Mouse (Mus musculus) embryonic facial prominence, embryonic 13.5 days (tissue): ENCODE results near the gene Rwdd2a. TPM values are rescaled to one million over a fixed set of nuclear protein-coding genes. Genes with fewer than 3 reads are reported as not detected.
A peak's percentile ranks its signal among the peaks of the same experiment; 100 is the strongest.
"Not testable (repeated sequence)": the region's sequence is repeated elsewhere in the genome, so short reads cannot be mapped to it uniquely, and the experiment has no call there.

Experiments
- ATAC-seq: fragments of 200-750 bp; cut with Nextera tagmentation; 2 replicates; pipeline ENCODE4 v1.8.0; 2017; ENCODE audit warnings: low read depth; ENCODE audit not compliant: insufficient number of reproducible peaks, insufficient read depth, low FRiP score, low TSS enrichment
- H3K27ac ChIP-seq: fragments of 300-500 bp; sonication (generic); 2 replicates; pipeline ENCODE4 v1.5.1; 2015; ENCODE audit warnings: moderate library complexity, mild to moderate bottlenecking, inconsistent platforms
- H3K27me3 ChIP-seq: fragments of 300-500 bp; sonication (generic); 2 replicates; pipeline ENCODE4 v1.6.1; 2015; ENCODE audit warnings: mild to moderate bottlenecking, inconsistent platforms
- H3K36me3 ChIP-seq: fragments of 300-500 bp; sonication (generic); 2 replicates; pipeline ENCODE4 v1.6.1; 2015; ENCODE audit warnings: mild to moderate bottlenecking, inconsistent platforms
- H3K4me1 ChIP-seq: fragments of 300-500 bp; sonication (generic); 2 replicates; pipeline ENCODE4 v1.6.1; 2015; ENCODE audit warnings: inconsistent platforms
- H3K4me2 ChIP-seq: fragments of 300-500 bp; sonication (generic); 2 replicates; pipeline ENCODE4 v1.6.1; 2015; ENCODE audit warnings: moderate library complexity, mild to moderate bottlenecking, inconsistent platforms
- H3K4me3 ChIP-seq: fragments of 300-500 bp; sonication (generic); 2 replicates; pipeline ENCODE4 v1.5.1; 2015; ENCODE audit warnings: mild to moderate bottlenecking, inconsistent platforms
- H3K9ac ChIP-seq: fragments of 300-500 bp; sonication (generic); 2 replicates; pipeline ENCODE4 v1.6.1; 2015; ENCODE audit warnings: mild to moderate bottlenecking, inconsistent platforms
- H3K9me3 ChIP-seq: fragments of 300-500 bp; sonication (generic); 2 replicates; pipeline ENCODE4 v1.6.1; 2016; ENCODE audit warnings: inconsistent platforms
- WGBS: fragments of 180-500 bp; shearing (Covaris S2); methylation state at CpG from one replicate; pipeline ENCODE4 v1.1.7; 2015; ENCODE audit warnings: mixed read lengths; 5-methylcytosine and 5-hydroxymethylcytosine counted together
- polyA plus RNA-seq: library from polyadenylated mRNA; unstranded; fragments of >200 nt; fragmentation: Nextera tagmentation; extraction: Ambion mirVana; gene quantifications from 2 replicates; pipeline ENCODE4 v1.2.1, GENCODE M21; 2015

Rwdd2a gene
- polyA plus RNA-seq, 1 experiment from 2014 or later = 4.6 TPM

DNA sequence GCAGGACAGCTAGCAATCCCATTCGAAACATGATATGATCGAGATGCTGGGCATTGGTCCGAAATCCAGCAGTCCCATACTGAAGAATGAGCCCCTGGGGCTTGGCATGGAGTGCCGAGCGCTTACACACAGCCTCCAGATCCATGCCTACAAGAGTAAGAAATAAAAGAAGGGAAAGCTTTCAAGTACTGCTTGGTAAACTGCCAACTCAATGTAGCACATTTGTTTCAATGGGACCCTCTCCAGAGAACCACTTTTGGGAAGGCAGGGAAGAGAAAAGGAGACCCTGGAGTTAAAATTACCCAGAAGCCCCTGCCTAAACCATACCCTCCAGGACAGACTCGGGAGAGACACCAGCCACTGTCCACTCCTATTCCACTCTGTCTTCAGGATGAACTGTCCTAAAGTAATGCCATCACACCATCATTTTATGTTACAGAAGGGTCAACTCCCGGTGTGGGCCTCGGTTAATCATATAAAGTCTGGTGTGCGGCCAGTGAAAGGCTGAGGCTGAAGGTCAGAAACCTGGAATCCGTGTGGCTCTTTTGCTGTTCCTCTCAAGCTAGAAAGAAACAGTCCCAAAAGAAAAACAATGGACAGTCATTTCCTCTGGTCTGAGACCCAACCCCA is 1.4 kb upstream of the Rwdd2a start:
- peak overlapping the region; percentile 84 for H3K9ac ChIP-seq
- peak overlapping the region; percentile 76 for H3K4me3 ChIP-seq
- H3K27me3 ChIP-seq = no peaks in the 10 kb centered on the region
- no peak for ATAC-seq
- H3K4me1 ChIP-seq = peaks cover 20% of the 10 kb centered on the region
- peak overlapping the region; percentile 99 for H3K4me2 ChIP-seq
- H3K27ac ChIP-seq = no peak overlapping the region
- H3K9me3 ChIP-seq = no peaks in the 10 kb centered on the region
- H3K36me3 ChIP-seq = peaks cover 27% of the 10 kb centered on the region
- WGBS = 82% methylated on average over 10 of the region's 10 CpGs

DNA sequence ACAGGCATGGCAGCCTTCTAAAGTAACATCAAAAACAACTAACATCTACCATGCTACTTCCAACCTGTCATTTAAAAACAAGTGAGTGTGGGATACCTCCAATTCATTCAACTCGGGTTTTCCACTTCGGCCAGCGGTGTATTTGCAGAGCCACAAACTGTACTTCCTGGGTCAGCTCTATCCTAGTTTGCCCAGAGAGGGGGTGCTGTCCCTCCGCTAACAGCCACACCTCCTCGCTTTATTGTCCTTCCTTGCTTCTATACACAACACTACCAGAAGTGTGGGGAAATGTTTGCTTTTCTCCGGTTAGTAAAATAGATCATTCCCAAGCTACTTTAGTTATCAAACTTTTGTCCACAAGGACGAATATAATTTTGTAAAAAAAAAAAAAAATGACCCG is 845 bp upstream of the Rwdd2a start:
- no peak overlapping the region for H3K27ac ChIP-seq
- H3K4me1 ChIP-seq = peaks cover 20% of the 10 kb centered on the region
- peak overlapping the region; percentile 76 for H3K4me3 ChIP-seq
- ATAC-seq = no peak
- peak overlapping the region; percentile 84 for H3K9ac ChIP-seq
- H3K4me2 ChIP-seq = peak overlapping the region; percentile 99
- no peaks in the 10 kb centered on the region for H3K9me3 ChIP-seq
- no peaks in the 10 kb centered on the region for H3K27me3 ChIP-seq
- 16% methylated on average over 8 of the region's 8 CpGs for WGBS
- H3K36me3 ChIP-seq = peaks cover 21% of the 10 kb centered on the region

DNA sequence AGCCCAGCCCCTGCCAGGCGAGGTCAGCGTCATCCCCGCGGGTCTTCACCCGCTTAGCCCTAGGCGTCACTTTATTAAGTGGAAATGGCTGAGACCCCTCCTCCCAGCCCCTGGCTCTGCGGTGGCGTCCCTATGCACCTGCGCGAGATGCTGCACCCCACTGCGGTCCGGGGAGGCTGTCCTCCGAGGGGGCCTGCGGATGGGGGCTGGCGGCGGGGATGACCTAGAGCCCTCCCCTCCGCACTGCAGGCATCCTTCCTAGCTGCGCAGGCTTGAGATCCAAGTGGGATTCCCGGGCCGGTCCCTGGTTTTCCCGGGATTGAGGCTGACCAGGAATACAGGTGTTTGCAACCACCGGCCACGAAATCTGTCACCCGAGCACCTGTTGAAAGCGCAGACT is 405 bp downstream of the Rwdd2a start:
- Histone ChIP-seq H3K4me2 (peak overlapping the region; percentile 99), H3K36me3 (peaks cover 11% of the 10 kb centered on the region), H3K4me1 (peaks cover 20% of the 10 kb centered on the region), H3K4me3 (peak overlapping the region; percentile 76), H3K27ac (no peak overlapping the region), H3K9ac (peak overlapping the region; percentile 69), H3K27me3 (no peaks in the 10 kb centered on the region), H3K9me3 (no peaks in the 10 kb centered on the region)
- peak; percentile 34; the same call in 1 of the 2 replicates for ATAC-seq
- under 1% methylated on average over 25 of the region's 25 CpGs for WGBS

DNA sequence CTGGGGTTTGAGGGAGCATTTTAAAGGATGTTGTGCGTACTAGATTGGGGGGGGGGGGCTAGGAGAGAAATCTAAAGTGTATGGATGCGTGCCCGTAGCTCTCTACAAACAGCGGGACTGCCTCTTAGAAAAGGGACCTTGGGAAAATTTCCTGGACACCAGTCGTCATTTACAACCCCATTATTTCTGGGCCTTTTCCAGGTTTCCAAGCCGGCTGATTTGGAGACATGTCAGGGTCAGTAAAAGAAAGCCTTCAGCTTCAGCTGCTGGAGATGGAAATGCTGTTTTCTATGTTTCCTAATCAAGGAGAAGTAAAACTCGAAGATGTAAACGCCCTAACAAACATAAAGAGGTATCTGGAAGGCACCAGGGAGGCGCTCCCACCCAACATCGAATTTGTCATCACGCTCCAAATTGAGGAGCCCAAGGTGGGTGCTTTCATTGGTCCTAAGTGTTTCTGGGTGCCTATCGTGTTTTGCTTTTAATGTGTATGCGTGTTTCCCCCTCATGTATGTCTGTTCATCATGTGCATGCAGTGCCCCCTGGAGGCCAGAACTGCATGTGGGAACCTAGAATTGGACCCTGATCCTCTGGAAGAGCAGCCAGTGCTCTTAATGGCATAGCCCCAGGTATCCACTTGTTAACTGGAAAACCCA is 973 bp downstream of the Rwdd2a start:
- no peak overlapping the region for H3K27ac ChIP-seq
- H3K4me1 ChIP-seq = peaks cover 20% of the 10 kb centered on the region
- H3K9me3 ChIP-seq = no peaks in the 10 kb centered on the region
- peak overlapping the region; percentile 76 for H3K4me3 ChIP-seq
- H3K9ac ChIP-seq = peak overlapping the region; percentile 69; the same call in 1 of the 2 replicates
- ATAC-seq = no peak
- H3K27me3 ChIP-seq = no peaks in the 10 kb centered on the region
- WGBS = 10% methylated on average over 13 of the region's 13 CpGs
- H3K4me2 ChIP-seq = peak overlapping the region; percentile 99
- H3K36me3 ChIP-seq = peaks cover 11% of the 10 kb centered on the region

DNA sequence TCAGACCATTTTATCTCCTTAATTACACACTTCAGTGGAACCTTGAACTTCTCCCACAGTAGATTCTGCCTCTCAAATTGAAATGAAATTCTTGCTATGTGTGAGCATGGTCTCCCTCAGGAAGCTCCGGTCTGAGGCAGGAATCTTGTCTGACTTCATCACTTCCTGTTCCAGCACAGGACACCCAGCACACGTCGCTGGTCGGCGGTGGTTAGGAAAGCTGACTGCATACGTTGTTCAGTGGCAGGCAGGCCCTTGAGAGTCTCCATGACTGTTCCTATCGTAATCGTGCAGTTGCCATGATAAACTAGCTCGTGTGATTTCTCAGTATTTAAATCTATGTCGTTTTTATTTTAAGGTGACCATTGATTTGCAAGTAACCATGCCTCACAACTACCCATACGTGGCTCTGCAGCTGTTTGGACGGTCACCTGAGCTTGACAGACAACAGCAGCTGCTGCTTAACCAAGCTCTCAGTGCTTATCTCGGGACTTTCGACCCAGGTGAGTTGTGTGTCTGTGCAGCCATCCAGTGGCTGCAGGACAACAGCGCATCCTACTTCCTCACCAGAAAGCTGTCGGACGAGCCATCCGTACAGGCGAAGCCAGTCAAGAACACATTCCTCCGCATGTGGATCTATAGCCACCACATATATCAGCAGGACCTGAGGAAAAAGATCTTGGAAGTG is 2.0 kb downstream of the Rwdd2a start:
- Histone ChIP-seq H3K4me3 (no peak overlapping the region), H3K4me2 (no peak overlapping the region), H3K27ac (no peak overlapping the region), H3K4me1 (peaks cover 20% of the 10 kb centered on the region), H3K27me3 (no peaks in the 10 kb centered on the region), H3K36me3 (peaks cover 9% of the 10 kb centered on the region), H3K9ac (no peak overlapping the region), H3K9me3 (no peaks in the 10 kb centered on the region)
- 77% methylated on average over 20 of the region's 20 CpGs for WGBS
- no peak for ATAC-seq

DNA sequence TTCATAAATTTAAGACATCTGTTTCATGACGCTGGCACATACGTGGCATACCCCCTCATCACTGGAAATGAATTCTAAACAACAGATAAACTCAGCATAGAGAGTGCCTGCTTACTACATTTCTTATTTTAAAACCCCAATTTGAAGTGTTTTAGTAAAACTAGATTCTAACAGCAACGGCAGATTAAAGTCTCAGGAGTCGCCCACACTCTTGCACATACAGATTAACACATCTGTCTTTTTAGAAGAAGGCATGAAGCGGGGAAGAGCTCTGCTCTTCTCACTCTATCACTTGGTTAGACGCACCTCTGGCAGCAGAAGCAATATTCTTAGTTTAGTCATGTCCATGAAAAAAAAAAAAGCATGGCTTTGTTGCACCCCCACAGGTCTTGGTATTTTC is 3.4 kb downstream of the Rwdd2a start:
- Histone ChIP-seq H3K36me3 (no peaks in the 10 kb centered on the region), H3K4me3 (no peak overlapping the region), H3K9me3 (no peaks in the 10 kb centered on the region), H3K27me3 (no peaks in the 10 kb centered on the region), H3K4me1 (peaks cover 19% of the 10 kb centered on the region), H3K4me2 (no peak overlapping the region), H3K27ac (no peak overlapping the region), H3K9ac (no peak overlapping the region)
- 75% methylated on average over 6 of the region's 6 CpGs for WGBS
- no peak for ATAC-seq

DNA sequence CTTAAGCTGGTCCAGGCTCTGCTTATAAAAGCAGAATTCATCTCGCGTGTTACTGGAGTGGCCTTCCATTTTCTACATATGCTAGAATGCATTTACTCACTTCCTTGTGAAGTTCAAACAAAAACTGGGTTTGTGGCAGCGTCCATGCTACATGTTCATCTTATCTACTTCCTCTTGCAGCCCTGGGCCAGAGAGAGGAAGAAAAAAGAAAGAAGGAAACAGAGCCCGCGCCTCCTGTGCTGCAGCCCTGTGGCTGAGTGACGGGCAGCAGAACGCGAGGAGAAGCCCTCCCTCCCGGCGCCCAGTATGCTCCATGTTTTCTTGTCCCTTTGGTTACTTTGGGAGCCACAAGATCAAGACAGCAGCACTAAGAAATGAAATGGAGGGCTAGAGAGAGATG is 7.9 kb downstream of the Rwdd2a start:
- Histone ChIP-seq H3K9ac (no peak overlapping the region), H3K36me3 (no peaks in the 10 kb centered on the region), H3K27me3 (no peaks in the 10 kb centered on the region), H3K9me3 (no peaks in the 10 kb centered on the region), H3K27ac (no peak overlapping the region), H3K4me2 (no peak overlapping the region), H3K4me3 (no peak overlapping the region), H3K4me1 (no peaks in the 10 kb centered on the region)
- 87% methylated on average over 10 of the region's 10 CpGs for WGBS
- ATAC-seq = no peak

DNA sequence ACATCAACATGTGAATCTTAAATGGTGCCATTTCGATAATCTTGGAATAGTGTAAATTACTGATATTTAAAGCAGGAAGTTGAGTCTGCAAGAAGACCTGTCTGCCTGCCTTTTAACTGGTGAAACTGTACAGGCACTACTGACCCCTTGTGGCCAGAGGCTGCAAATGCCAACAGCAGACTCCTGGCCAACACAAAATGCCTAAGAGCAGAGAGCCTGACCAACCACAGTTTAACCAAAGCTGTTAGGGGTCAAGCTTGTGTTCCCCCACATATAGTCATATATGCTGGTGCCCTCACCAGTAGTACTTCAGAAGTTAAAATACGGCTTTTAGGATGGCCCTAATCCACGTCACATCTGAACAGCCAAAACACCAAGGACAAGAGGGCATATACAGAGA is 11.9 kb downstream of the Rwdd2a start:
- H3K9ac ChIP-seq = no peak overlapping the region
- H3K27ac ChIP-seq = no peak overlapping the region
- H3K4me2 ChIP-seq = no peak overlapping the region
- no peaks in the 10 kb centered on the region for H3K4me1 ChIP-seq
- H3K36me3 ChIP-seq = no peaks in the 10 kb centered on the region
- no peaks in the 10 kb centered on the region for H3K27me3 ChIP-seq
- WGBS = 52% methylated on average over 3 of the region's 3 CpGs
- H3K9me3 ChIP-seq = no peaks in the 10 kb centered on the region
- ATAC-seq = no peak
- no peak overlapping the region for H3K4me3 ChIP-seq

DNA sequence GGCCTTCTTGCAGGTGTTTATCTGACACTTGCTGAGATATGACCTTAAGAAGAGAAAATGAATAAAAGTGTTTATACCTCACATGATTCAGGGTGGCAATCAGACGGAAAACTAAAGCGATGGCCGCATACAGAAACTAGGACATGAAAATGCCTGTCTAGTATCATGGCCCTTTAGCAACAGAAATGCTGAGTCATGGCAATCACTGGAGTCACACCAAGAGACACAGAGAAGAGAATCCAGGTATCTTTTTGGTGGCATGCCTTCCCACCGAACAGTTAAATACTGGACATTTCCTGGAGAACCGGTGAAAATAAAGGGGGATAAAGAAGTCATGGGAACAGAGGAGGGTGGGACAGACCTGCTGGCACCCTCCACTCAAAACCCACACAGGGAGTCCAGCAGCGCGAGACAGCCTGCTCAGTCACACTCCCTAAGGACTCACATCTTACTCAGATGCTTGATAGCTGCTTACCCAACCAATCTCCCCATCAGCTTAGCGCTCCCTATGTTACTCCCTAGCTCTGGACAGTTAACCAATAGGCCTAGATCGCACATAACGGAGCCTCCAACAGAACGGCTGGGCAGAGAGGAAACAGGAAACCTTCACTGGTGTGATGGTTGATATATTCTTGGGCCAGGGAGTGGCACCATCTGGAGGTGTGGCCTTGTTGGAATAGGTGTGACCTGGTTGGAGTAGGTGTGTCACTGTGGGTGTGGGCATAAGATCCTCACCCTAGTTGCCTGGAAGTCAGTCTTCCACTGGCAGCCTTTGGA is 15.4 kb downstream of the Rwdd2a start:
- H3K27me3 ChIP-seq = no peaks in the 10 kb centered on the region
- no peaks in the 10 kb centered on the region for H3K9me3 ChIP-seq
- H3K36me3 ChIP-seq = no peaks in the 10 kb centered on the region
- no peak for ATAC-seq
- no peak overlapping the region for H3K9ac ChIP-seq
- WGBS = 89% methylated on average over 11 of the region's 11 CpGs
- H3K4me1 ChIP-seq = no peaks in the 10 kb centered on the region
- no peak overlapping the region for H3K4me2 ChIP-seq
- no peak overlapping the region for H3K4me3 ChIP-seq
- no peak overlapping the region for H3K27ac ChIP-seq

DNA sequence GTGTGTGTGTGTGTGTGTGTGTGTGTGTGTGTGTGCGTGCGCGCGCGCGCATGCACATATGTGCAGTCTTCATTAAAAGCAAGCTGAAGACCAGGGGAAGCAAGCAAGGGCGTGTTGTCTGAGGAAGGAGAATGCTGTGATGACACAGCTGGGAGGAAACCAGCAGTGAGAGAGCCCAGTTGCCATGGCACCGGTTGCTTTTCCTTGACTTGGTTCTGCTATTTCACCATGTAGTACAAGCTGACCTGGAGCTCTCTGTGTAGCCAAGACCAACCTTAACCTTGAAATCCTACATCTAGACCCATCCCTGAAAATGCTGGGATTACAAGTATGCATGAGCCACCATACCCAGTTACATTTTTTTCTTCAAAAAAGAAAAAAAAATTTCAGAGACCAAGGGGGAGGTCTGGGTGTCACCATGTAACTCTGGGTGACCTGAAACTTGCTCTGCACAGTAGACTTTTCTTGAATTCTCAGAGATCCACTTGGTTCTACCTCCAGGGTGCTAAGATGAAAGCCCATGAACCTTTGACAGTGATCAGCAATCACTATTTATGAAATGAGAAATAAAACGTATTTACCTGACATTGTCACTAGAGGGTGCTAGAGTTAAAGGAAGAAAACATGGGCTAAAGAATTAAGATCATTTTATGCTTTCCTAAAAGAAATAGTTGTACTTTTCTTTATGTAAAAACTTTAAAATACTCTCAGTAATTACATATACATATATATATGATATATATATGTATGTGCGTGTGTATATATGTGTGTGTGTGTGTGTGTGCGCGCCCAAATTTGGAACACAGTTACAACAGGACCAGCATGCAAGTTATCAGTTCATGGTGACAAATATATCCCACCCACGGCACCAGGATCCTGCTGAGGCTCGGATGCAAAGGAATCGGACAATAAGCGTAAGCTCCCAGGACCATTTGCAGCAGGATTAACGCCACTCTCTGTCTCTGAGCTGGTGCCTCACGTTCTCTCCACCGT is 21.2 kb downstream of the Rwdd2a start:
- H3K27ac ChIP-seq = no peak overlapping the region
- H3K27me3 ChIP-seq = no peaks in the 10 kb centered on the region
- no peak for ATAC-seq
- no peaks in the 10 kb centered on the region for H3K9me3 ChIP-seq
- H3K4me1 ChIP-seq = no peaks in the 10 kb centered on the region
- no peaks in the 10 kb centered on the region for H3K36me3 ChIP-seq
- 75% methylated on average over 19 of the region's 19 CpGs for WGBS
- H3K4me2 ChIP-seq = no peak overlapping the region
- no peak overlapping the region for H3K4me3 ChIP-seq
- no peak overlapping the region for H3K9ac ChIP-seq

DNA sequence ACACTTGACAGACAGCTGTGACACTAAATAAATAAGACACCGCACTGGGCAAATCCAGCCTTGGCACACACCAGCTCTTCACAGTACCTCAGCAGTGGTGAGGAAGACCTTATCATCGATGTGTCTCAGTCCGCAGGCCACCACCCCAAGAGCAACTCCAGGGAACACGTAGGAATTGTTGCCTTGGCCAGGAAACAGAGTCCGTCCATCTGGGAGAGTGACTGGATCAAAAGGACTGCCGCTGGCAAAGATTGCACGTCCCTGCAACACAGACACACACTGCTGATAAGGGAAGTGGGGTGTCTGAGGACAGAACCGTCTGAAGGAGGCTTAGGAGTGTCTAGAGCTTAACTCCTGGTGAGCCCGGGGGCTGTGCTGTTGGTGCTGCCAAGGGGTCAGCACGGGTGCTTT is 22.6 kb downstream of the Rwdd2a start:
- not testable (repeated sequence) for H3K4me3 ChIP-seq, H3K4me1 ChIP-seq, H3K9me3 ChIP-seq, ATAC-seq, H3K27ac ChIP-seq, H3K27me3 ChIP-seq, H3K4me2 ChIP-seq, H3K36me3 ChIP-seq, H3K9ac ChIP-seq
- WGBS = 70% methylated on average over 10 of the region's 10 CpGs
